Mouse (Mus musculus) small intestine, adult 2 months (tissue): ENCODE results near the gene 4930539E08Rik. TPM values are rescaled to one million over a fixed set of nuclear protein-coding genes. Genes with fewer than 3 reads are reported as not detected.

Source experiments
- H3K27ac ChIP-seq: fragments of 200-500 bp; 2 replicates; pipeline ENCODE4 v1.5.1; 2012; ENCODE audit warnings: low read depth, low read length, control low read depth, inconsistent platforms; ENCODE audit not compliant: insufficient read depth
- H3K27me3 ChIP-seq: fragments of 200-500 bp; 2 replicates; pipeline ENCODE4 v1.6.1; 2012; ENCODE audit warnings: mild to moderate bottlenecking, moderate library complexity, low read length, inconsistent platforms; ENCODE audit not compliant: control insufficient read depth, insufficient read depth
- H3K36me3 ChIP-seq: fragments of 200-500 bp; 2 replicates; pipeline ENCODE4 v1.6.1; 2012; ENCODE audit warnings: mild to moderate bottlenecking, low read length, control low read depth, inconsistent platforms; ENCODE audit not compliant: control insufficient read depth, insufficient read depth
- H3K4me1 ChIP-seq: fragments of 200-500 bp; 2 replicates; pipeline ENCODE4 v1.6.1; 2012; ENCODE audit warnings: low read length, inconsistent platforms, mixed read lengths; ENCODE audit not compliant: control insufficient read depth, insufficient read depth, insufficient read length
- H3K4me3 ChIP-seq: fragments of 200-500 bp; 2 replicates; pipeline ENCODE4 v1.5.1; 2012; ENCODE audit warnings: low read depth, mild to moderate bottlenecking, control low read depth, inconsistent platforms, low read length, moderate library complexity
- CTCF ChIP-seq: fragments of 200-500 bp; IDR thresholded peaks from 2 replicates; pipeline ENCODE4 v1.5.1; 2012; ENCODE audit warnings: low read depth, mild to moderate bottlenecking, control low read depth, inconsistent platforms, low read length, moderate library complexity, mixed read lengths; ENCODE audit not compliant: insufficient replicate concordance, insufficient read length; ENCODE audit errors: extremely low read depth
- POLR2A ChIP-seq: fragments of 200-500 bp; IDR thresholded peaks from 2 replicates; pipeline ENCODE4 v1.6.1; 2012; ENCODE audit warnings: low read depth, mild to moderate bottlenecking, control low read depth, inconsistent platforms, low read length, moderate library complexity
- WGBS: fragments of 180-500 bp; shearing (Covaris S2); methylation state at CpG from one replicate; pipeline ENCODE4 v1.1.7; 2018; 5-methylcytosine and 5-hydroxymethylcytosine counted together
- polyA plus RNA-seq: library from polyadenylated mRNA; depleted of rRNA; stranded (reverse); fragments of >200 nt; gene quantifications from 2 replicates; pipeline ENCODE4 v1.2.3, GENCODE M21; 2012; rRNA removed

4930539E08Rik gene
- polyA plus RNA-seq, 1 experiment = 94.4 TPM

DNA sequence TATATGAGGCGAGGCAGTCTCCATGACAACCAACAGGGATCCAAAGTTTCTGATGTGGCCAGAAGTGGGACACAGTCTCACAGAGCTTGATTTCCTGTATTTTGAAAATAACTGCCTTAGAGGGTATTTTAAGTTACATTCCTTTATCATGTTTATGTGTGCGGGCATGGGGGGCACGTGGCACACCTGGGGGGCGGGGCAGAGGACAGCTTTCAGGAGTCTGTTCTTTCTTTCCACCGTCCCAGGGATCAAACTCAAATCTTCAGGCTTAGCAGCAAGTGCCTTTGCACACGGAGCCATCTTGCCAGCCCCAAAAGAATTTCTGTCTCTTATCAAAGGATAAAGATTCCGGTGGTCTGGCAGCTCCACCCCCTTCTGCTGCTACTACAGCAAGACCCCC lies 51.2 kb downstream of the 4930539E08Rik start:
- WGBS = 69% methylated on average over 7 of the region's 7 CpGs
- Histone ChIP-seq H3K4me3 (no peak overlapping the region), H3K27me3 (no peaks in the 10 kb centered on the region), H3K4me1 (0 out of 2 replicates have a peak, but pooled peaks cover 5% of the 10 kb centered on the region), H3K36me3 (no peaks in the 10 kb centered on the region), H3K27ac (no peak overlapping the region)
- TF ChIP-seq CTCF (no peak), POLR2A (no peak)

DNA sequence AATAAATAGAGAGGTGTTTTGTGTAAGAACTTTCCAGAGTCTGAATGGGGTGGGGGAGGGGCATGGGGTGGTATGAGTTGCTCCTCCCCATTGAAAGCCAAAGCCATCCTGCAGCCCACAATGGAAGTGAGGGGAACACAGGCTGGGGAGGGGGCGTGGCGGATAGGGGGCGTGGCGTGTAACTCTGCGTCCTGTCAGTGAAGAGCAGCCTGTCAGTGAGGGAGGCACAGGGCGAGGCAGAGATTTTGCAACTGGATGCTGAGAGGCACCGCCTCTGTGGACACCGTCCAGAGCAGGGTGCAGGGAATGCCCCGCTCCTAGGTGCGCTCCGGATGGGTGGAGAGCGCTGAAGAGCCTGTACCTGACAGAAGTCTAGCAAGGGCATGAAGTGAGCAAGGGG lies 56.9 kb downstream of the 4930539E08Rik start, which contains the start of gene Pnpla1:
Gene Pnpla1 (plus strand): TSS at position 207 of the 400 bp plus-strand sequence.
- no peak within 1 kb of the TSS for H3K27ac ChIP-seq
- no peak within 1 kb of the TSS for H3K4me3 ChIP-seq
- 0 out of 2 replicates have a peak, but pooled peaks cover 5% of the 10 kb centered on the region for H3K4me1 ChIP-seq
- WGBS = 56% methylated on average over 12 of the region's 12 CpGs
- TF ChIP-seq CTCF (no peak), POLR2A (no peak)
- no peaks in the 10 kb centered on the region for H3K36me3 ChIP-seq
- H3K27me3 ChIP-seq = no peaks in the 10 kb centered on the region

- Histone ChIP-seq H3K4me3 (no peak overlapping the region), H3K4me1 (0 out of 2 replicates have a peak, but pooled peaks cover 5% of the 10 kb centered on the region), H3K27me3 (no peaks in the 10 kb centered on the region), H3K36me3 (peaks cover 9% of the 10 kb centered on the region), H3K27ac (no peak overlapping the region)
- no peak for TF ChIP-seq CTCF
- TF ChIP-seq POLR2A = no peak
- 66% methylated on average over 3 of the region's 3 CpGs for WGBS
These were observed 59.1 kb downstream of the 4930539E08Rik start for GRCm38 (mm10) chr17:28856030-28856429.

GRCm38 (mm10) chr17:28855166-28855885 lies 59.8 kb downstream of the 4930539E08Rik start:
- no peak overlapping the region for H3K27ac ChIP-seq
- peaks cover 7% of the 10 kb centered on the region for H3K4me1 ChIP-seq
- 63% methylated on average over 9 of the region's 9 CpGs for WGBS
- H3K27me3 ChIP-seq = no peaks in the 10 kb centered on the region
- TF ChIP-seq CTCF = peak; percentile 27; the same call in 1 of the 2 replicates
- TF ChIP-seq POLR2A = no peak
- no peak overlapping the region for H3K4me3 ChIP-seq
- H3K36me3 ChIP-seq = peaks cover 9% of the 10 kb centered on the region

DNA sequence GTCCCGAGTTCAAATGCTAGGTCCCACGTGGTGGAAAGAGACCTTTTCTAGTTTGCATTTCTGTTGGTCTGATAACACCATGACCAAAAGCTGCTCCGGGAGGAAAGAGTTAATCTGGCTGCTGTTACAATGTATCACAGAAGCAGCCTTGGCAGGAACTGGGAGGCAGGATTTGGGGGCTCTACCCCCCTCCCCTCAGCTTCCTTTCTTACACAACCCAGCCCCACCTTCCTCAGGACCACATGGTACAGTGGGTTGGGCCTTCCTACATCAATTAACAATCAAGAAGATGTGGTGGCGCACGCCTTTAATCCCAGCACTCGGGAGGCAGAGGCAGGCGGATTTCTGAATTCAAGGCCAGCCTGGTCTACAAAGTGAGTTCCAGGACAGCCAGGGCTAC lies 60.7 kb downstream of the 4930539E08Rik start:
- TF ChIP-seq CTCF (no peak), POLR2A (no peak)

GRCm38 (mm10) chr17:28850511-28850910 lies 64.6 kb downstream of the 4930539E08Rik start:
- Histone ChIP-seq H3K4me1 (peaks cover 17% of the 10 kb centered on the region), H3K4me3 (peak overlapping the region; percentile 27; the same call in 1 of the 2 replicates), H3K36me3 (peaks cover 9% of the 10 kb centered on the region), H3K27me3 (no peaks in the 10 kb centered on the region), H3K27ac (no peak overlapping the region)
- WGBS = 82% methylated on average over 5 of the region's 5 CpGs
- no peak for TF ChIP-seq CTCF
- no peak for TF ChIP-seq POLR2A

More for the DNA sequence above, 60.7 kb downstream of the 4930539E08Rik start:
- 81% methylated on average over 7 of the region's 7 CpGs for WGBS
- no peak overlapping the region for H3K4me3 ChIP-seq
- peaks cover 9% of the 10 kb centered on the region for H3K36me3 ChIP-seq
- no peaks in the 10 kb centered on the region for H3K27me3 ChIP-seq
- H3K27ac ChIP-seq = no peak overlapping the region
- H3K4me1 ChIP-seq = peaks cover 12% of the 10 kb centered on the region

DNA sequence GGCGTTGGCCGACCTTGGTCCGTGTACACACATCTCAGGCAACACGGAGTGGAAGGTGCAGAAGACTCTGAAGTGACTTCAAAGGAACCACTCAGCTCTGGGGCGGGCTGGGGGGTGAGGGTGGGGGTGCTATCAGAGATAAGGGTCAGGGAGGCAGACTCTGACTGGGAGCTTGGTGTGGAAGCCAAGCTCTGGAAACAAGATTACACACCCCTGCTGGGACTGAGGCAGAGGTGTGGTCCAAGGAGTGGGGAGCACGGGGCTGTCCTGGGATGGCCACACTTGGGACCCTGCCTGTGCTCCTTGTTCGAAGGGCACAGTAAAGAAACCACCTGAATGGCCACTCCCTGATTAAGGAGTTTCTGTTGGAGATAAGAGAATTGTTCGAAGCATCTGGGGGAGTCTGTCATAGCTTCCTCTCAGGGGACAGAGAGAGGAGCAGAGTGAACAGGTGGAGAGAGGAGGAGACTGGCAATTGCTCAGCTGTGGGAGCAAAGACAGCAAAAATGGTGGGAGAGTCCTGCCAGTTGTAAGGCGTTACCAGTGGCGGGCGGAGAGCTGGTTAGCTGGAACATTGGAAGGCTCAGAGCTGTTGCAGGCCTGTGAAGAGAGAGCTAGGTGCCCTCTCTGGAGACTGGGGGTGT lies 68.0 kb downstream of the 4930539E08Rik start:
- H3K36me3 ChIP-seq = peaks cover 6% of the 10 kb centered on the region; the same call in 1 of the 2 replicates
- peak overlapping the region; percentile 95 for H3K27ac ChIP-seq
- 21% methylated on average over 11 of the region's 11 CpGs for WGBS
- no peaks in the 10 kb centered on the region for H3K27me3 ChIP-seq
- peak overlapping the region; percentile 50 for H3K4me3 ChIP-seq
- H3K4me1 ChIP-seq = peaks cover 22% of the 10 kb centered on the region
- TF ChIP-seq POLR2A (peak; percentile 57; the same call in 1 of the 2 replicates), CTCF (no peak)

Other genes starting within 250 kb of the 4930539E08Rik start
- gene Slc26a8, start 225.1 kb downstream of the 4930539E08Rik start, polyA plus RNA-seq = 0.08 and 0.14 TPM in 2 replicates
- 30.8 and 47.8 TPM in 2 replicates for gene Mapk14, start 224.0 kb downstream of the 4930539E08Rik start, polyA plus RNA-seq
- gene AC170998.1, start 189.2 kb downstream of the 4930539E08Rik start, polyA plus RNA-seq = 0.19 and 0.55 TPM in 2 replicates
- gene Mapk13, start 146.0 kb downstream of the 4930539E08Rik start, polyA plus RNA-seq = 108 and 266 TPM in 2 replicates
- 39.3 and 109 TPM in 2 replicates for gene Brpf3, start 114.2 kb downstream of the 4930539E08Rik start, polyA plus RNA-seq
- 0.46 and 0.77 TPM in 2 replicates for gene Pnpla1, start 56.9 kb downstream of the 4930539E08Rik start, polyA plus RNA-seq
- gene Pxt1, start 28.5 kb upstream of the 4930539E08Rik start, polyA plus RNA-seq = 0.22 TPM in 1 of 2 replicates, not detected in the other
- 12.7 and 36.3 TPM in 2 replicates for gene Kctd20, start 36.6 kb upstream of the 4930539E08Rik start, polyA plus RNA-seq
- 35.5 and 105 TPM in 2 replicates for gene Stk38, start 92.7 kb upstream of the 4930539E08Rik start, polyA plus RNA-seq
- gene Srsf3, start 117.3 kb upstream of the 4930539E08Rik start, polyA plus RNA-seq = 35.9 and 69.4 TPM in 2 replicates
- 85.1 and 293 TPM in 2 replicates for gene Cdkn1a, start 175.7 kb upstream of the 4930539E08Rik start, polyA plus RNA-seq
- gene Rab44, start 198.8 kb upstream of the 4930539E08Rik start, polyA plus RNA-seq = 0.37 and 2.5 TPM in 2 replicates